Mouse (Mus musculus): ENCODE results near the gene Brs3. TPM values are rescaled to one million over a fixed set of nuclear protein-coding genes. Genes with fewer than 3 reads are reported as not detected.

Brs3 gene
- polyA plus RNA-seq, 1 experiment from 2014 or later: not detected

Other genes with a start within 250 kb of the Brs3 start
- 1.3 and 1.8 TPM in 2 replicates for gene Map7d3, start 220.7 kb upstream of the Brs3 start, polyA plus RNA-seq (2014; fragmentation: Nextera tagmentation; extraction: Ambion mirVana)
- not detected in 2 replicates for gene Adgrg4, start 172.9 kb upstream of the Brs3 start, polyA plus RNA-seq (2014; fragmentation: Nextera tagmentation; extraction: Ambion mirVana)
- gene Htatsf1, start 10.5 kb downstream of the Brs3 start, polyA plus RNA-seq (2014; fragmentation: Nextera tagmentation; extraction: Ambion mirVana): 60.6 and 60.8 TPM in 2 replicates
- gene Vgll1, start 45.0 kb downstream of the Brs3 start, polyA plus RNA-seq (2014; fragmentation: Nextera tagmentation; extraction: Ambion mirVana): 0.09 TPM in 1 of 2 replicates, not detected in the other
- gene Cd40lg, start 169.1 kb downstream of the Brs3 start, polyA plus RNA-seq (2014; fragmentation: Nextera tagmentation; extraction: Ambion mirVana): not detected in 2 replicates

Measured in heart, embryonic 11.5 days (tissue).